Mouse (Mus musculus) bone marrow, adult 2 months (tissue): ENCODE measurements around the gene Gfer. TPM values are rescaled to one million over a fixed set of nuclear protein-coding genes. Genes with fewer than 3 reads are reported as not detected.

Experiments used
- H3K27ac ChIP-seq: fragments of 200-500 bp; 2 replicates; pipeline ENCODE4 v1.5.1; 2012; ENCODE audit warnings: low read depth, mild to moderate bottlenecking, control low read depth, inconsistent platforms, low read length; ENCODE audit not compliant: control insufficient read depth, poor library complexity, insufficient read depth
- H3K4me1 ChIP-seq: fragments of 200-500 bp; 2 replicates; pipeline ENCODE4 v1.6.1; 2011; ENCODE audit warnings: low read length; ENCODE audit not compliant: control insufficient read depth, insufficient read depth
- H3K4me3 ChIP-seq: fragments of 200-500 bp; replicated peaks from 2 replicates; pipeline ENCODE3; 2011; ENCODE audit warnings: mild to moderate bottlenecking, low read depth, low read length, control low read depth; ENCODE audit not compliant: control insufficient read depth
- CTCF ChIP-seq: fragments of 200-500 bp; IDR thresholded peaks from 2 replicates; pipeline ENCODE4 v1.5.1; 2011; ENCODE audit warnings: low read length, control low read depth; ENCODE audit not compliant: control insufficient read depth, insufficient read depth
- POLR2A ChIP-seq: fragments of 200-500 bp; IDR thresholded peaks from 2 replicates; pipeline ENCODE4 v1.6.1; 2011; ENCODE audit warnings: low read depth, mild to moderate bottlenecking, control low read depth, low read length, borderline replicate concordance; ENCODE audit not compliant: control insufficient read depth
- WGBS: fragments of 180-500 bp; shearing (Covaris S2); methylation state at CpG from one replicate; pipeline ENCODE4 v1.1.7; 2018; 5-methylcytosine and 5-hydroxymethylcytosine counted together
- polyA plus RNA-seq: library from polyadenylated mRNA; stranded (reverse); fragments of >200 nt; gene quantifications from 2 replicates; pipeline ENCODE4 v1.2.4, GENCODE M21; 2011; ENCODE audit warnings: low replicate concordance; ENCODE audit not compliant: missing spikeins, insufficient read depth, insufficient read length

The Gfer gene
- polyA plus RNA-seq, 1 experiment = 42.9 TPM

GRCm38 (mm10) chr17:24705821-24706220 is 9.9 kb upstream of the Gfer start:
- H3K4me1 ChIP-seq = no peaks in the 10 kb centered on the region; the same call in 1 of the 2 replicates

GRCm38 (mm10) chr17:24701251-24701650 is 5.3 kb upstream of the Gfer start:
- H3K4me1 ChIP-seq = no peaks in the 10 kb centered on the region; the same call in 1 of the 2 replicates
- 85% methylated on average over 9 of the region's 9 CpGs for WGBS
- TF ChIP-seq POLR2A (no peak), CTCF (no peak)
- no peak overlapping the region for H3K27ac ChIP-seq
- no peak overlapping the region for H3K4me3 ChIP-seq

More at GRCm38 (mm10) chr17:24705821-24706220, 9.9 kb upstream of the Gfer start:
- Histone ChIP-seq H3K27ac (no peak overlapping the region), H3K4me3 (no peak overlapping the region)
- 92% methylated on average over 3 of the region's 3 CpGs for WGBS
- no peak for TF ChIP-seq CTCF
- TF ChIP-seq POLR2A = no peak

- WGBS = 83% methylated on average over 2 of the region's 2 CpGs
- H3K27ac ChIP-seq = no peak overlapping the region
- no peak overlapping the region for H3K4me3 ChIP-seq
- no peaks in the 10 kb centered on the region; the same call in 1 of the 2 replicates for H3K4me1 ChIP-seq
- TF ChIP-seq CTCF (no peak), POLR2A (no peak)
Observed at GRCm38 (mm10) chr17:24699473-24699872, 3.5 kb upstream of the Gfer start.

GRCm38 (mm10) chr17:24698715-24699114 is 2.8 kb upstream of the Gfer start:
- TF ChIP-seq POLR2A (no peak), CTCF (no peak)
- Histone ChIP-seq H3K27ac (no peak overlapping the region), H3K4me1 (no peaks in the 10 kb centered on the region; the same call in 1 of the 2 replicates), H3K4me3 (no peak overlapping the region)
- 86% methylated on average over 9 of the region's 9 CpGs for WGBS

GRCm38 (mm10) chr17:24697985-24698384 is 2.0 kb upstream of the Gfer start:
- Histone ChIP-seq H3K27ac (no peak overlapping the region), H3K4me1 (no peaks in the 10 kb centered on the region; the same call in 1 of the 2 replicates), H3K4me3 (no peak overlapping the region)
- TF ChIP-seq CTCF = no peak
- no peak for TF ChIP-seq POLR2A
- 48% methylated on average over 5 of the region's 5 CpGs for WGBS

GRCm38 (mm10) chr17:24695326-24696010 is 488 bp downstream of the Gfer start:
- Histone ChIP-seq H3K27ac (peak overlapping the region; percentile 83), H3K4me3 (peak overlapping the region; percentile 69), H3K4me1 (no peaks in the 10 kb centered on the region; the same call in 1 of the 2 replicates)
- WGBS = 17% methylated on average over 51 of the region's 51 CpGs
- TF ChIP-seq POLR2A (no peak), CTCF (no peak)

GRCm38 (mm10) chr17:24692385-24692784 is 3.6 kb downstream of the Gfer start:
- no peak overlapping the region for H3K4me3 ChIP-seq
- no peaks in the 10 kb centered on the region; the same call in 1 of the 2 replicates for H3K4me1 ChIP-seq
- 45% methylated on average over 5 of the region's 5 CpGs for WGBS
- no peak overlapping the region for H3K27ac ChIP-seq
- TF ChIP-seq POLR2A (no peak), CTCF (no peak)

GRCm38 (mm10) chr17:24689251-24690081 is 6.5 kb downstream of the Gfer start, which contains the start of gene Syngr3:
TSS of gene Syngr3 (minus strand) at chr17:24689955.
- Histone ChIP-seq H3K4me3 (no peak within 1 kb of the TSS), H3K27ac (no peak within 1 kb of the TSS), H3K4me1 (no peaks in the 10 kb centered on the region)
- TF ChIP-seq POLR2A = no peak
- TF ChIP-seq CTCF = no peak
- WGBS = 3% methylated on average over 55 of the region's 55 CpGs
